Mouse (Mus musculus): ENCODE data around the gene Sf3a1. TPM values are rescaled to one million over a fixed set of nuclear protein-coding genes. Genes with fewer than 3 reads are reported as not detected.
A peak's percentile ranks its signal among the peaks of the same experiment; 100 is the strongest.

Gene Sf3a1
- total RNA-seq, 1 experiment from 2014 or later = 15.3 TPM

GRCm38 (mm10) chr11:4134400-4134799 is 25.8 kb upstream of the Sf3a1 start:
- ATAC-seq (replicated peaks; ENCODE audit: insufficient number of reproducible peaks, low FRiP score, low TSS enrichment, poor library complexity, severe bottlenecking) = 0 out of 2 replicates have a peak, but pooled peaks have one; percentile 10

- peak; percentile 60 for ATAC-seq (replicated peaks; ENCODE audit: insufficient number of reproducible peaks, low FRiP score, low TSS enrichment, poor library complexity, severe bottlenecking)
Measured at GRCm38 (mm10) chr11:4134986-4135935, 24.9 kb upstream of the Sf3a1 start, which contains the start of gene Rnf215. Gene Rnf215, plus strand, starts transcription at chr11:4135202.

- ATAC-seq (replicated peaks; ENCODE audit: insufficient number of reproducible peaks, low FRiP score, low TSS enrichment, poor library complexity, severe bottlenecking) = no peak
Measured at GRCm38 (mm10) chr11:4138964-4139363, 21.2 kb upstream of the Sf3a1 start.

GRCm38 (mm10) chr11:4141505-4141904 is 18.6 kb upstream of the Sf3a1 start:
- no peak for ATAC-seq (replicated peaks; ENCODE audit: insufficient number of reproducible peaks, low FRiP score, low TSS enrichment, poor library complexity, severe bottlenecking)

- no peak for ATAC-seq (replicated peaks; ENCODE audit: insufficient number of reproducible peaks, low FRiP score, low TSS enrichment, poor library complexity, severe bottlenecking)
Measured at GRCm38 (mm10) chr11:4142352-4142751, 17.8 kb upstream of the Sf3a1 start.

GRCm38 (mm10) chr11:4143281-4144062 is 16.7 kb upstream of the Sf3a1 start:
- no peak for ATAC-seq (replicated peaks; ENCODE audit: insufficient number of reproducible peaks, low FRiP score, low TSS enrichment, poor library complexity, severe bottlenecking)

GRCm38 (mm10) chr11:4146381-4146780 is 13.8 kb upstream of the Sf3a1 start:
- no peak for ATAC-seq (replicated peaks; ENCODE audit: insufficient number of reproducible peaks, low FRiP score, low TSS enrichment, poor library complexity, severe bottlenecking)

- ATAC-seq (replicated peaks; ENCODE audit: insufficient number of reproducible peaks, low FRiP score, low TSS enrichment, poor library complexity, severe bottlenecking) = no peak
Measured at GRCm38 (mm10) chr11:4147098-4147497, 13.1 kb upstream of the Sf3a1 start.

- ATAC-seq (replicated peaks; ENCODE audit: insufficient number of reproducible peaks, low FRiP score, low TSS enrichment, poor library complexity, severe bottlenecking) = no peak
Measured at GRCm38 (mm10) chr11:4148120-4148519, 12.0 kb upstream of the Sf3a1 start.

- no peak for ATAC-seq (replicated peaks; ENCODE audit: insufficient number of reproducible peaks, low FRiP score, low TSS enrichment, poor library complexity, severe bottlenecking)
Measured at GRCm38 (mm10) chr11:4148536-4149156, 11.5 kb upstream of the Sf3a1 start.

GRCm38 (mm10) chr11:4149886-4150285 is 10.3 kb upstream of the Sf3a1 start:
- ATAC-seq (replicated peaks; ENCODE audit: insufficient number of reproducible peaks, low FRiP score, low TSS enrichment, poor library complexity, severe bottlenecking) = no peak

- no peak for ATAC-seq (replicated peaks; ENCODE audit: insufficient number of reproducible peaks, low FRiP score, low TSS enrichment, poor library complexity, severe bottlenecking)
Measured at GRCm38 (mm10) chr11:4153694-4154093, 6.5 kb upstream of the Sf3a1 start.

GRCm38 (mm10) chr11:4155641-4156040 is 4.5 kb upstream of the Sf3a1 start:
- ATAC-seq (replicated peaks; ENCODE audit: insufficient number of reproducible peaks, low FRiP score, low TSS enrichment, poor library complexity, severe bottlenecking) = no peak

GRCm38 (mm10) chr11:4158676-4159075 is 1.5 kb upstream of the Sf3a1 start:
- ATAC-seq (replicated peaks; ENCODE audit: insufficient number of reproducible peaks, low FRiP score, low TSS enrichment, poor library complexity, severe bottlenecking) = no peak

GRCm38 (mm10) chr11:4160758-4161480 is 769 bp downstream of the Sf3a1 start:
- no peak for ATAC-seq (replicated peaks; ENCODE audit: insufficient number of reproducible peaks, low FRiP score, low TSS enrichment, poor library complexity, severe bottlenecking)

GRCm38 (mm10) chr11:4164701-4165100 is 4.6 kb downstream of the Sf3a1 start:
- no peak for ATAC-seq (replicated peaks; ENCODE audit: insufficient number of reproducible peaks, low FRiP score, low TSS enrichment, poor library complexity, severe bottlenecking)

GRCm38 (mm10) chr11:4166467-4167090 is 6.4 kb downstream of the Sf3a1 start:
- no peak for ATAC-seq (replicated peaks; ENCODE audit: insufficient number of reproducible peaks, low FRiP score, low TSS enrichment, poor library complexity, severe bottlenecking)

GRCm38 (mm10) chr11:4174586-4174985 is 14.4 kb downstream of the Sf3a1 start:
- no peak for ATAC-seq (replicated peaks; ENCODE audit: insufficient number of reproducible peaks, low FRiP score, low TSS enrichment, poor library complexity, severe bottlenecking)
